Mouse (Mus musculus): Measurements from ENCODE around the gene Nlk.
"Not testable (repeated sequence)": the region's sequence is repeated elsewhere in the genome, so short reads cannot be mapped to it uniquely, and the experiment has no call there.

Gene Nlk

DNA sequence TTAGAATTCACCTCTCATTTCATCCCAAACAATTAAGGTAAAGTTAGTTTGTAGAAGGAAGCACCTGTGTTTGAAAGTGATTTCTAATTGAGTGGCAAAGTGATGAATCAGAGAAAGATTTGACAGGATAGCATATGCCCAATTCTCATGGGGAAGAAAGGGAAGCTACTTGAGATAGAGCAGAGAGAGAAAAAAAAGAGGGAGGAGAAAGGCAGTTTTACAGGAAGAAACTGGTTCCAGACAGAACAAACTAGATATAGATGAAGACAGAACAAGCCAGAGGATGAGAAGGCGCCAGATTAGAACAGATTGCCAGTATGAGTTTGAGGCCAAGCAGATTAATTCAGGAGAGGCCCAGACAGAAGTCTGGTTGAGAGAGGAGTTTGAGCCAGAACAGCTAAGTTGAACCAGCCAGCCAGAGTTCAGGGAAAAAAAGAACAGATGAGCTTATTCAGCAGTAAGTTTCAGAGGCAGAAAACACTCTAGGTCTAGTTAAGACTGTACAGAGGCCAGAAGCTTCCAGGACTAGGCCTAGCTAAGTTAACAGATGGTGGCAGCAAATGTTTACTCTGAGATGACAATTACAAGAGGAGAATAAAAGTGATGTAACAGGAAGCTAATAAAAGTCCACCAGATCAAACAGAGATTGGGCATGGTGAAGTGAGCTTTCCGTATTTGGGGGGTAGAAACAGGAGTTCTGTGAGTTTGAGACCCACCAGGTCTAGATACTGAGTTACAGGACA, 149.3 kb downstream of the Nlk start:
- DNase-seq (ENCODE audit: low spot score in 2 of 2) = no peak

DNA sequence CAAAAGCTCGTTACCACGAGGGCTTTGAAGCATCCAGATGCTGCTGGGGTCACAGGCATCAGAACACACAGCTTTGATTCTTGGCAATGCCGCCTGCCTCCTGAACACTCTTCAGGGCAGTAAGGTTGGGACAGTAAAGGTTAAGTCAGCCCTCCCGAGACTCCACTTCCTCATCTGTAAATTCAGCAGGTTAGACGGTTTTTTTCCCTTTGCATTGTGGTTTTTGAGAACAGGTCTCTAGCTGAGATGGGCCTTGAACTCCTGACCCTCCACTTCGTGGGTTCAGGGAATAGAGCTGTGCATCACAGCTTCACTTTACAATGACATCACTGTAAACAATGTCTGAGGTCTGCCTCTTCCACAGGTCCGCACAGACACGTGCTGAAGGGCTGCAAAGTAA, 152.0 kb downstream of the Nlk start:
- DNase-seq (ENCODE audit: low spot score in 2 of 2) = no peak

- no peak for DNase-seq (ENCODE audit: low spot score in 2 of 2)
These were observed 152.6 kb downstream of the Nlk start for GRCm38 (mm10) chr11:78544449-78545111.

DNA sequence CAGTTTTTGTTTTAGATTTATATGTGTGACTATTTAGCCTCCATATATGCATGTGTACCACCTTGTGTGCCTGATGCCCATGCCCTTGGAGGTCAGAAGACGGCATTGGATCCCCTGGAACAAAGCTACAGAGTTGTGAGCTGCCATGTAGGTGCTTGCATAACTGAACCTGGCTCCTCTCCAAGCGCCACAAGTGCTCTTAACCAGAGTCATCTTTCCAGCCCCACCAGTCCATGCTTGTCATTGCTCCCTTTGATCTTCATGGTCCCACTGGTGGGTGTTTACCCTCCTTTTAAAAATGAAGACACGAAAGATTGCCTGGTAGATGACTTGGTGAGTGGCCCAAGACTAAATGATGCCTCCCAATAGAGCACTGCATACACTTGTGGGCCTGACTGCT, 156.8 kb downstream of the Nlk start:
- no peak for DNase-seq (ENCODE audit: low spot score in 2 of 2)

DNA sequence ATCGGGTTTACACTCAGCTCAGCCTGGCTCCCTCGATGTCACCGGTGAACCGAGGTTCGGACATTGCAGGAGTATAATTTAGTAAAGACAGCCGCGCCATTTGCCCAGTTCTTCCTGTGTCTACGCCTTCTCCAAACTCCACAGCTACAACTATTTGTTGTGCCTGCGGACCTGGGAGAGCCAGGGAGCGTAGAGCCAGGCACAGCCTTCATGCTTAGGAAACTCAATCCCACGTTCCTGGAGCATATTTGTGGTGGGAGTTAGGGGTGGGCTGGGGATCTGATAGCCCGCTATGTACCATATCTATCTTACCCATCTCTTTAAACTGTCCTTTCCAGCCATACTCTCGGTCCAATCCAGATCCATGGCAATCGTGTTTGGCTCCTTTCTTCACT, 160.5 kb downstream of the Nlk start:
- no peak for DNase-seq (ENCODE audit: low spot score in 2 of 2)

DNA sequence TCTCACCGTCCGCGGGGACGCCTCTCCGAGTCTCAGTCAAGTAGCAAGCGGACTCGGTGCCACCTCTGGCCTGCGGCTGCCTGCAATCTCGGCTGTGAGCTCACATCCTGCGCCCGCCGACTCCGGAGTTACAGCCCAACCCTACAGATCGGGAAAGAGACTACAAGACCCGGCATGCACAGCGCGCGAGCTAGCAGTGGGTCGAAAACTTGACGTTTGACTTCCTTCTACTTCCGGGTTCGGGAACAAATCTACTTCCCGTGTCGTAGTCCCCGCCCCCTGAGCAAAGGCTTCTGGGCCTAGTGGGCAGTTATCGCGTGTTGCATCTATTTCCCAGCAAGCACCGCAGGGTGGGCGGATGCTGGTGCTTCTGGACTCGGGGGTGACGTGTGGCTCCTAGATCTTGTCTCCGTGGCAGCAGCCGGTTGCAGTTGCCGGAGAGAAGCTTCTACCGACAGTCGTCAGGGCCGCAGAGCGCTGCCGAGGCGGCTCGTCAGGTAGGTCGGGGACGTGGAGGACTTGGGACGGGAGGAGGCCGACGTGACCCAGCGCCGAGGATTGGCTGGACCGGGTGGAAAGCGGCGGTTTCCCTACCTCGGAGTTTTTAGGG, 161.0 kb downstream of the Nlk start, which contains the start of the genes Tnfaip1 and Ift20:
Gene Tnfaip1, minus strand, starts transcription at position 253 of the 610 bp plus-strand sequence.
Gene Ift20, plus strand, starts transcription at position 282 of the 610 bp plus-strand sequence.
- peak; percentile 90 to 94 for DNase-seq (ENCODE audit: low spot score in 2 of 2)

GRCm38 (mm10) chr11:78535376-78536079, 161.6 kb downstream of the Nlk start:
- no peak for DNase-seq (ENCODE audit: low spot score in 2 of 2)

DNA sequence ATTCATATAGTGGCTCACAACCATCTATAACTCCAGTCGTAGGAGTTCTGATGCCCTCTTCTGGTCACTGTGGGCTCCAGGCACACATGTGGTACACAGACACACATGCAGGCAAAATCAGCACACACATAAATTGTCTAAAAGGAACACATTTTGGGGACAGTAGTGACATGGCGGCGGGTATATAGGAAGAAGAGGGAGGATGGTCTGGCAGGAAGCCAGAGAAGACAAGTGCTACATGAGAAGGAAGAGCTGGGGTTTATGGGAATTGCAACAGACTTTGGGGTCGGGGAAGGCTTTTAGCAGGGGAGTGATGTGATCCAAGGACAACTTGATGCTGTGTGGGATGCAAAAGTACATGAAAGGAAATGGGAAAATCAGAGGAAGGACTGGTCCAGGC, 162.7 kb downstream of the Nlk start:
- DNase-seq (ENCODE audit: low spot score in 2 of 2) = no peak

GRCm38 (mm10) chr11:78531515-78531914, 165.7 kb downstream of the Nlk start:
- DNase-seq (ENCODE audit: low spot score in 2 of 2) = not testable (repeated sequence)

GRCm38 (mm10) chr11:78531046-78531445, 166.1 kb downstream of the Nlk start:
- DNase-seq (ENCODE audit: low spot score in 2 of 2) = no peak

DNA sequence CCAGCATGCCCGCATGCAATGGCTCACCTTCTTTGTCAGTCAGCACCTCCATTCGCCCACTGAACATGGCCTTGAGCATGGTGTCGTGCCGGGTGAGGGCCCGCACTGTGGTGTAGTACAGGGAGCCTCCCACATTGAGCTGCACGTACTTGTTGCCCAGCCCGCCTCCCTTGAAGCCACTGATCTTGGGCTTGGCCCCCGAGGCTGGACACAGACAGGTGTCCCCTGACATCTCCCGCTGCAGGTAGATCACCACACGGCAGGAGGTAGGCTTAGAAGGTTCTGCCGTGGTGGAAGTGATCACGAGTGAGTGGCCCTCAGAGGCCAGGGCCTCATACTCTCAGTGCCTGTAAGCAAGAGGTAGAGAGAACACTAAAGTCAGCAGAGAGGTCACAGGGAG, 167.2 kb downstream of the Nlk start:
- no peak for DNase-seq (ENCODE audit: low spot score in 2 of 2)

DNA sequence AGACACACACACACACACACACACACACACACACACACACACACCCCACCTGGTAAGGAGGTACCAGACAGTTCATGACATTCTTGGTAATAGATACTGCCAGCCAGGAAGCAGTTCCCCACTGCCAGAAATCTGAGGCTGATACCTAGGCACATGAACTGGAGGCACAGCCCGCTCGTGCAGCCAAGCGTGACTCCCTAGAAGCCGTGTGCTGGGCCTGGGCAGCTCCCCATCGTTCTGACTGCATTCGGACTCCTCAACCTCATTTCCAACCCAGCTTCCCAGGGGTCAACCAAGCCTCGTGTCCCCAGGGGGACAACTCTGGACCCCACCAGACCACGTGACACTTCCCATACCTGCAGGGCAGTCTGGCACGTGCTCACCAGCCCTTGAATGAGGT, 168.5 kb downstream of the Nlk start:
- DNase-seq (ENCODE audit: low spot score in 2 of 2) = no peak

- DNase-seq (ENCODE audit: low spot score in 2 of 2) = no peak
These were observed 172.3 kb downstream of the Nlk start for GRCm38 (mm10) chr11:78524838-78525237.

- no peak for DNase-seq (ENCODE audit: low spot score in 2 of 2)
These were observed 173.8 kb downstream of the Nlk start for GRCm38 (mm10) chr11:78523241-78523955.

DNA sequence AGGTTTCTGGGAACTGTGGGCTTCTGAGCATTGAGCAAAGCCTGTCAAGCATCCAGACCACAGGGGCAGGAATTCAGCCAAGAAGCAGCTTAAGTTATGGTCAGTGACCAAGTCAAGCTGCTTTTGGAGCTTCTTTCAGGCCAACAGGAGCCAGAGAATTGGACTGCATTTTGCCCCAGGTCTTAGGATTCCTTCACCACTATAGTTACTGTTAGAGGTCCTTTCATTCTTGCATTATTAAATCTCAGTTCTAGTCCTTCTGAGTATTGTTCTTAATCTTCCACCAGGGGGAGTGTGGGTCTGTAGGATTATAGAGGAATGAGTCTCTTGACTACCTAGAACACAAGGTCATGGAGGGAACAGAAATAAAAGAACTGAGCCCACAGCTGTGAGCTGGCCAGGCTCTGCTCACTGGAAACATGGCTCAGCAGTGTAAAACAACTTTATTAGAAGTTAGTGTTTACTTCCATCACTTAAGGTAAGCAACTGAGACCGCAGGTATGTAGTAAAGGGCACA, 174.6 kb downstream of the Nlk start:
- DNase-seq (ENCODE audit: low spot score in 2 of 2) = no peak

GRCm38 (mm10) chr11:78521880-78522279, 175.3 kb downstream of the Nlk start:
- DNase-seq (ENCODE audit: low spot score in 2 of 2) = no peak

DNA sequence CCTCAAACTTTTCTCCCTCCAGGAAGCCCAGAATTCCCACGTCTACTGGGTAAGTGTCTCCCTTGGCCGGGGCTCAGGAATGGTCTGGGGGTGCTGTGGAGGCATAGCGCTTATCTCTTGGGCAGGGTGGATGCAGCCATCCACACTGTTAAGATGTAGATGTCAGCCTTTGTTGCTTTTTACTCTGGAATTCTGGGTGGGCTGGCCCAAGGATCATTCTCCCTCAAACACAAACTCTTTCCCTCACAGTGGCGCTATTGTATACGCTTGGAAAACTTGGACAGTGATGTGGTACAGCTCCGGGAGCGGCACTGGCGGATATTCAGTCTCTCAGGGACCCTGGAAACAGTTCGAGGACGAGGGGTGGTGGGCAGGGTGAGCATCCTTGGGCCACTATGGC, 178.2 kb downstream of the Nlk start:
- no peak for DNase-seq (ENCODE audit: low spot score in 2 of 2)

All from spleen, postnatal 14 days (tissue).